Mouse (Mus musculus) liver, embryonic 14.5 days (tissue): Measurements from ENCODE around the gene Xxylt1.

ENCODE experiments used
- CTCF ChIP-seq: IDR thresholded peaks from 2 replicates; pipeline ENCODE4 v1.5.1; 2016; ENCODE audit warnings: antibody characterized with exemption, low read depth, control low read depth
- EP300 ChIP-seq: IDR thresholded peaks from 2 replicates; pipeline ENCODE4 v1.6.1; 2016; ENCODE audit warnings: antibody characterized with exemption, low read depth

DNA sequence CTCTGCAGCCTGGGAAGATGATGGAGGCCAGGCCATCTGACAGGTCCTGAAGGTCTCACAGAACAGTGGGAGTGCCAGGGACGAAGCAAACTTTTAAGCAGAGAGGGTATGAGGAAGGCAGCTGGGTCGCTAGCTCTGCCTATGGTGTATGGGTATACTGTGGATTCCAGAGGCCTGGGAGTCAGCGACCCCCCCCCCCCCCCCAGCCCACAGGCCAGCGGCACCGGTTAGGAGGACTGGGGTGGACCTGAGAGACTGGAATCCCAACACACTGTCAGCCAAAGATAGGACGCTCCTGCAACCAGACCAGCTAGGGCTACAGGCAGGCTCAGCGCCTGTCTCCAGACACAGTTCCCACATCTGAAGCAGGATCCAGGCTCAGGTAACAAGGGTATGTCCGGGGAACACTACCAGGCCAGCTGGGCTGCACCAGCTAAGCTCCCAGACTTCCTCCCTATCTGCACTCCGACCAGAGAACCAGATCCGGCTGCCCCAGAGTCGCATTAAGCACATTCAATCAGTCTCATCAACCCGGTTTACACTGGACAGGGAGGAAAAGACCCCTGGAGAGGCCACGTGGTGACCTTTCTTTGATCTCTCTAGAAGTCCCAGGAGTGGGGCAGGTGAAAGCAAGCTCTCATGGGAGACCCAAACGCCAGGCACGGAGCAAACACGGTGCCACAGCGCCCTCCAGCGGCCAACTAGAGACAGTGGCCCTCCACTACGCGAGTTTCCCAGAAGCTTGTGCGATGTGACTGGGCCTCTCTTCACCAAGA is 10.7 kb downstream of the Xxylt1 start:
- TF ChIP-seq CTCF (peak; percentile 93), EP300 (no peak)
